Mouse (Mus musculus) CD4-positive, CD25-positive, alpha-beta regulatory T cell (primary cell): ENCODE data around the gene Pon3. TPM values are rescaled to one million over a fixed set of nuclear protein-coding genes. Genes with fewer than 3 reads are reported as not detected.

Experiments
- polyA plus RNA-seq: library from polyadenylated mRNA; unstranded; fragments of 100-300 nt; shearing (Covaris generic); gene quantifications from one replicate; pipeline ENCODE4 v1.2.1, GENCODE M21; 2017

The Pon3 gene
- 6.8 TPM for polyA plus RNA-seq

GRCm38 (mm10) chr6:5255722-5256451, at the start of gene Pon3:
Pon3 (minus strand) TSS chr6:5256286.

GRCm38 (mm10) chr6:5298092-5298554, 42.0 kb upstream of the Pon3 start, which contains the start of gene Pon2:
Pon2 (minus strand) TSS chr6:5298455.

GRCm38 (mm10) chr6:5193693-5194092, 62.4 kb downstream of the Pon3 start, which contains the start of gene Pon1:
Pon1 (minus strand) TSS chr6:5193946.

Other genes starting within 250 kb of the Pon3 start
- gene Pon1, start 62.3 kb downstream of the Pon3 start, polyA plus RNA-seq = not detected
- gene Pon2, start 42.2 kb upstream of the Pon3 start, polyA plus RNA-seq = 77.9 TPM
- 0.08 TPM for gene Asb4, start 127.1 kb upstream of the Pon3 start, polyA plus RNA-seq
- not detected for gene Pdk4, start 240.0 kb upstream of the Pon3 start, polyA plus RNA-seq